Mouse (Mus musculus): ENCODE measurements around the gene Taok1.

Gene Taok1

DNA sequence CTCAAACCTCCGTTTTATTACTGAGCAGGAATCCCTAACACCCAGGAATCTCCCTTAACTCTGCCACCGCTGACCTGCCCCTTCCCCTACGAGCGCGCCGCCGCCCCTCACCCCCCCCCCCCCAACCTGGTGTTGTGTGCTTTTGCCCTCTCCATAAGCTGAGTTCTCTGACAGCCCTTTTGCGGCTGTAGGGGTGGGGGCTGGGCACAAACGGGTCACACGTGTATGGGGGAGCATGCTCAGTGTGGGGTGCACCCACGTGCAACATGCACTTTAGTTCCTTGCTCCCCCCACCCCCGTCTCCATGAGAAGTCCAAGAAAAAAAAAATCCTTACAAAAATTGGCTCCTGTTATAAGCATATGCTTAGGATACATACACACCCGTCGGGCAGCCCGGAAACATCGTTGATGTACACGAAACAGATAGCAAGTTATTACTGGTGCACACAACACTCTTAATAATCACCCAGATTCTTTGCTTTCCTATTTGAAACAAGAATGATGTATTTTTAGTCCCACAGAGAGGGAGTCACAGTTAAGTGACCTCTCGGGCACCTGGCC lies 115.2 kb downstream of the Taok1 start:
- DNase-seq (ENCODE audit: low read depth, low spot score), result peak; percentile 82

DNA sequence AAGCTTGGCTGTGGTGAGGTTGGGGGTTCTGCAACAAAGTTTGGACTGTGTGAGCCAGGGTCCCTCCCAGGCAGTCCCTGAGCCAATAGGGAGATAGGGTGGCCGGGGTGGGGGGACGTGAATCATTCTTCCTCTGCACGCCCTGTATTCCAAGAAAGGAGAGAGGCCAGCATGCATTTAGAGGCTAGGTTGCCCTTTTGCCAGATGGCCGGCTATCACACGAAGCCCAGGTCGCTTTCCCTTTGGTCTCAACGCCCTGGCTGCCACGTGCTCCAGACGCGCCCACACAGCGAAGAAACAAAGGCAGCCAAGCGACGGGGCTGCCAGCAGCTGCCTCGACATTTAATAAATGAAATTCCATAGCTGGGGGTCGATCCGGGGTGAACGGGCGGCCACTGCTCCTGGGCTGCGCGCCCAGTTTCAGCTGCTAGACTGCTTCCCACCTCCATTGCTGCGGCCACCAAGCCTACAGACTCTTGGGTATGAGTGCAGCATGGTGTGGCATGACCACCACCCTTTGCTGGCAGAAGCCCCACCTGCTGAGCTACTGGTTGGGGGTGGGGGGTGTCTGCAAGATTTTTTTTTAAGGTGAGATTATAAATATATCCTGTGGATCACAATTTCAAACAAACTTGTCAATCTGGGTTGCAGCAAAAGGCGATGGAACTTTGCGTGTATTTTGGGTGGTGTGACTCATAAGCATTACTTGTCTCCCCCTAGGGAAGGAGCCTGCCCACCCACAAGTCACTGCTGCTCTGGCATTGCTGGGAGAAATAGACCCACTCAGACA lies 115.9 kb downstream of the Taok1 start:
- DNase-seq (ENCODE audit: low read depth, low spot score), result peak; percentile 92

DNA sequence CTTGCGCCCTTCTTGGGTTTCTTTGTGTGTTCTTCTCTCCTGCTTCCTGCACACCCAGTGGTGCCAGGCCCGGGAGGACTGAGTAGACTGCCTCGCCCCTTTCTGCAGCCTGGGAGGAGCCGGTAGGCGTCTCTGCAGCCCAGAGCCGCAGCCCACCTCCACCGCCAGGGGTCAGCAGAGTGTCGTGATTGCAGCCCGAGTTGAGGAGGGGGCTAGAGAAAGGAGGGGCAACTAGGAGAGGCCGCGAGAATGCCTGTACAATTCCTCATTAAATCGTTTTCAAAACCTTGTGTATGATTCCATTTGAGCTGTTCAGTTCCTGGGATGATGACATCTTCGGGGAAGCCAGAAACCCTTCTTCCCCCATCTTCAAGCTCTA lies 116.5 kb downstream of the Taok1 start:
- peak; percentile 95 for DNase-seq (ENCODE audit: low read depth, low spot score)

DNA sequence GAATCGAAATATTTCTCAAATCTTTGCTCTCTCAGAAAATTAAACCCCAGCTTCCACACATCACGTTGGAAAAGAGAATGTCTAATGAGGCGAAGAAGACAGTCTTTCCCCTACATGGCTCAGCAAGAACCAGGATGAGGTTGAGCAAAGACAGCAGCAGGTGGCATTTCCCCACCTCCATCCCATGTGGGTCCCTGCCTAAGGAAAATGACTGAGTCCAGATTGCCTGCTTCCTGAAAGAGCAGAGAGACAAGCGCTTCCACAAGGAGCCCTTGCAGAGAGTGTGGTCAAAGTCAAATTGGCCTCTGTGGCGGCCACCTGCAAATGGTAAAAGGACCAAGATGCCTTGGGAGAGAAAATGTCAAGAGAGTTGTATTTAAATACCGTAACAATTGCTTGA lies 117.2 kb downstream of the Taok1 start:
- DNase-seq (ENCODE audit: low read depth, low spot score), result peak; percentile 78

DNA sequence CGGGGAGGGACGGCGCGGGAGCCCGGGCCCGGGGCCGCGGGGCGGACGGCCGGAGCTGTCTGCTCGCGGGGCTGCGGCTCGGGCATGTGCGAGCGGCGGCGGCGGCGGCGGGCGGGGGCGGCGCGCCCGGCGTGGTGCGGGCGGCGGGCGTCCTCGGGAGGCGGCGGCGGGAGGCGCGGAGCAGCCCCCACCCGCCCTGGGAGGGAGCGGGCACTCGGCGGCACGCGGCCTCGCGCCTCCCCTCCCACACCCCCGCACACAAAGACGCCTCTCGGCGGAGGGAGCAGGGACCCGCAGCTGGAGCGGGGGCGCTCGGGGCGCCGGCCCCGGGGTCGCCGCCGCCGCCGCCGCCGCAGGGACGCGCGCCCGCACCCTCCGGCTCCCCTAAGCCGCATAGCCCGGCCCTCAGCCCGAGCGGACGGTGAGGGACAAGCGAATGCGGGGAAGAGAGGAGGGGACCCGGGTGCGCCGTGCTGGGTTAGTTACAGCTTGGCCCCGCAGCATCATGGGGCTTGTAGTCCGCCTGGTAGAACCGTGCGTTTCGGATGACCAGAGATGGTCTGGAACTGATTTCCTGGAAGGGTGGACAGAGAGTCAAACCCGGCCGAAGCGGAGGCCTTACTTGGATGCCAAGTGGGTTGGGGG lies 117.9 kb downstream of the Taok1 start, which contains the start of gene Ankrd13b:
Ankrd13b (minus strand) TSS at position 88 of the 645 bp plus-strand sequence.
- DNase-seq (ENCODE audit: low read depth, low spot score), result peak; percentile 94

DNA sequence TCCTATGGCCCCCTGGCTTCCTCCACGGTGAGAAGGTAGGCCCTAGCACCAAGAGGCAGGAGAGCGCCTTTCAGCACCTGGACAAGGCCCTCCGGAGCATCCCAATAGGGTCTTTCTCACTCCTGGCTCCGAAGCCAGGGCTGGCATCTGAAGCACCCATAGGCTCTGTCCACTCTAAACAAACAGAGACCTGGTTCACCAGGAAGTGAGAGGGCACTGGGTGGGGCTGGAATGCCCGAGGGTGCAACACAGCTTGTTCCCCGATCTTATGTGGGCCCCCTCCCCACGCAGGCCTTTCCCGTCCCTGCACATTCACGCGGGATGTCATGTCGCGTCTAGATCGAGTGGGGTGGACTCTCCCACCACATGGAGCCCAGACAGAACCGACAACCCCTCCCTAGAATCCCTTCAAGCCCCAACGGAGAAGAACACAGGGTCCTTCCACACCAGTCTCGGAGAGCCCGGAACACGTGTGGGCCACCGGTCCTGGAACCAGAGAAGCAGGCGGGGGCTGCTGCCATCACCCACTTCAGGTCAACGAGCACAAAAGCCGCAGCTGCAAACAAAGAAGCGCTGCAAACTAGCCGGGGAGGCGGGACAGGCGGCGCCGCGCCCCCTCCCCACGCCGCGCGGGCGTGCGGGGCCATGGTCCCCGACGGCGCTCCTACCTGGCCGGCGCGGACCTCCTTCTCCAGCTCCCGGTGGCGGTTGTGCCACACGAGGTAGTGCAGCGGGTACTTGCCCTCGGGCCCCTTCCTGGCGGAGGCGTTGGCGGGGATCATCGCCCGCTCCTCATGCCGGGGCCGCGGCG lies 118.6 kb downstream of the Taok1 start:
- no peak for DNase-seq (ENCODE audit: low read depth, low spot score)

DNA sequence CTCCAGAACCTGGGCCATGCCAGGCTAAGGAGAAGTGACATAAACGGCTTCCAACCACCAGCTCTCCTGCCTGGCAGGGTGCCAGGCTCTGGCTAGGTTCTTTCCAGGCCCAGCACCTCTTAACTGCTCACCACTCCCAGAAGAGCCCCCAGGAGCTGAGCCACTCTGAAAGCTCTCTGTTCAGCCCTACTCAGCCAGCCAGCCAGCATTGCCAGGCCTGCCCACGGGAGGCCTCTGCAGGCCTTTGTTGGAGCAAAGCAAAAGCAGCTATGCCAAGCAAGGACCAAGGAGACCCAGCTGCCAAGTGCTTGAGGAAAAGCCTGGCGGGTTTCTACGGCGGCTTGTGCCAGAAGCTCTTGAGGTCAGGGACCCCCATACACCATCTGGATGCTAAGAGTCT lies 120.8 kb downstream of the Taok1 start:
- peak; percentile 77 for DNase-seq (ENCODE audit: low read depth, low spot score)

DNA sequence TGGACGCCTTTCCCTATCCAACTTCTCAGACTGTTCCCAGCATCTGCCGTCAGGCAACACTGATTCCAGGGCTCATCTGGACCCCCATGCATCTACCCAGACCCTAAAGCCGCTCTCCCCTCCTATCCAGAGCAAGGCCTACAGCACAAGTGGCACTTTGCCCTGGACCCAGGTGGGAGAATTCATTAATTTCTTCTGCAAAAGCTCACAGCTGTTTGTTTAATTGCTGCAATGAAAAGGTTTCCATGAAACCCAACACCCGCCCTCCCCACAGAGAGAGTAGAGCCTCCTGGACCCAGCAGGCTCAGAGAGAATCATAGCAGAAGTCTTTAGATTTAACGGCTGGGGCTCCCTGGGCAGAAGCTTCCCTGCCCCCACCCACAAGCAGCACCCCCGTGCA lies 122.4 kb downstream of the Taok1 start:
- no peak for DNase-seq (ENCODE audit: low read depth, low spot score)

DNA sequence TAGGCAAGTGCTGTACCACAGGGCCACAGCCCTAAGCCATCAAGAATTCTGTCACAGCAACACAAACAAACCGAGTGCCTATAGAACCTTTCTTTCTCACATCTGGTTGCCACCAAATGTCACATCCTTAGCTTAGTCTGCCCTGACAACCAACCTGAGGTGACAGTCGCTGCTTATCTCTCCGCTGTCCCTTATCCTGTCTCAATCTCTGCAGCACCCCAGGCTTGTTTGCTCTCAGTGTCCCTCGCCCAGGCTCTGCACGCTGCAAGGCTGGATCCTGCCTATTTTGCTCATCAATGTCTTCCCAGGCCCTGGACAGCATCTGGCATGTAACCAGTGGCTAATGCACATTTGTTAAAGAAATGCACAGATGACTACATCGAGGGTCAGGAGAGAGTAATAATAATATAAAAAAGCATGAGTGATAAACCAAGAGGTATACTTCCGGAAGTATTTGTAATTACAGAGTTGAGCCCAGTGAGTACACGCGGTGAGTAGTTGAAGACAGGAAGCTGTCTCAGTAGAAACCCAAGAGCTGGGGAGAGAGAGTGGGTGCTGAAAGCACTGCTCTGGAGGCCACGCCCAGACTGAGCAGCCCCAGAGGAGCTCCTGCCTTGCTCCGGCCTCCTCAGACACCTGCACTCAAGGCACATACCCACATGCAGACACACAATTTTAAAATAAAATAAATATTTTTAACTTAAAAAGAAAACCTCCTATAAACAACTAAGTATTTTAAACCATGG lies 123.9 kb downstream of the Taok1 start:
- DNase-seq (ENCODE audit: low read depth, low spot score), result no peak

DNA sequence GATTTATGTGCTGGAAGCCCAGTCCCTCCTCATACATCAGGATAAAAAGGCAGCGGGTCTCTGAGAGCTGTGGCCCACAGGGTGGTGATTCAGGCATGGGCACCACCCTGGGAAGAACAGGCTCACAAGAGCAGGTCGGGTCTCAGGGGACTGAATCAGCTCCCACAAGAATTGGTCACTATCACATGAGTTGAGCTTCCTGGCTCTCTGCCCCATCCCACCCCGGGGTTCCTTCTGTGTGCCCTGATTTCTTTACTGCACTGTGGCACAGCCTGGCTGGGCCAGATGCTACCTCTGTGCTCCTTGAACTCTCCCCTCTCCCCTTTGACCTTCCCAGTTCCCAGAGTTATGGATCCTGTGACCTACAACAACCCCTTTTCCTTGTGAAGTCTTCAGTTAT lies 124.6 kb downstream of the Taok1 start:
- DNase-seq (ENCODE audit: low read depth, low spot score), result no peak

All from brain, adult 2 months (tissue).